Mouse (Mus musculus) hindbrain, postnatal 0 days (tissue): Measurements from ENCODE around the gene Ccdc180. TPM values are rescaled to one million over a fixed set of nuclear protein-coding genes. Genes with fewer than 3 reads are reported as not detected.

Experiments
- ATAC-seq: fragments of 200-750 bp; cut with Nextera tagmentation; 2 replicates; pipeline ENCODE4 v1.8.0; 2017; ENCODE audit warnings: mild to moderate bottlenecking, moderate TSS enrichment, moderate library complexity
- DNase-seq: peaks from one replicate; pipeline ENCODE4 v3.0.0-alpha.2; 2015; ENCODE audit warnings: low spot score
- H3K27ac ChIP-seq: fragments of 300-500 bp; sonication (generic); 2 replicates; pipeline ENCODE4 v1.5.1; 2014; ENCODE audit warnings: mild to moderate bottlenecking
- H3K27me3 ChIP-seq: fragments of 300-500 bp; sonication (generic); 2 replicates; pipeline ENCODE4 v1.6.1; 2014; ENCODE audit warnings: low read length, mixed read lengths; ENCODE audit not compliant: insufficient read depth
- H3K36me3 ChIP-seq: fragments of 300-500 bp; sonication (generic); 2 replicates; pipeline ENCODE4 v1.6.1; 2014; ENCODE audit warnings: low read length, mixed read lengths; ENCODE audit not compliant: insufficient read depth
- H3K4me1 ChIP-seq: fragments of 300-500 bp; sonication (generic); 2 replicates; pipeline ENCODE4 v1.6.1; 2014; ENCODE audit warnings: antibody characterized with exemption, low read length, mixed read lengths; ENCODE audit not compliant: insufficient read depth
- H3K4me2 ChIP-seq: fragments of 300-500 bp; sonication (generic); 2 replicates; pipeline ENCODE4 v1.6.1; 2014; ENCODE audit warnings: low read depth, mild to moderate bottlenecking, low read length, moderate library complexity, mixed read lengths
- H3K4me3 ChIP-seq: fragments of 300-500 bp; sonication (generic); 2 replicates; pipeline ENCODE4 v1.5.1; 2014; ENCODE audit warnings: low read length
- H3K9ac ChIP-seq: fragments of 300-500 bp; sonication (generic); replicated peaks from 2 replicates; pipeline ENCODE4 v1.6.1; 2014; ENCODE audit warnings: mild to moderate bottlenecking, low read length, moderate library complexity, mixed read lengths
- H3K9me3 ChIP-seq: fragments of 300-500 bp; sonication (generic); 2 replicates; pipeline ENCODE4 v1.6.1; 2016; ENCODE audit warnings: low read length, mixed read lengths
- CTCF ChIP-seq: IDR thresholded peaks from 2 replicates; pipeline ENCODE4 v1.5.1; 2016; ENCODE audit warnings: antibody characterized with exemption, control low read depth, low read depth
- WGBS: fragments of 180-500 bp; shearing (Covaris S2); extraction: QIAGEN DNeasy Blood & Tissue Kit; methylation state at CpG from one replicate; pipeline ENCODE4 v1.1.7; 2014; 5-methylcytosine and 5-hydroxymethylcytosine counted together
- polyA plus RNA-seq: library from polyadenylated mRNA; unstranded; fragments of >200 nt; fragmentation: Nextera tagmentation; extraction: Ambion mirVana; gene quantifications from 2 replicates; pipeline ENCODE4 v1.2.1, GENCODE M21; 2015
- total RNA-seq: library from RNA; depleted of rRNA; stranded (reverse); fragments of >200 nt; gene quantifications from 2 replicates; pipeline ENCODE4 v1.2.3, GENCODE M21; 2014

The Ccdc180 gene
- total and polyA plus RNA-seq, 2 experiments from 2014 or later: 0.51 to 0.63 TPM

DNA sequence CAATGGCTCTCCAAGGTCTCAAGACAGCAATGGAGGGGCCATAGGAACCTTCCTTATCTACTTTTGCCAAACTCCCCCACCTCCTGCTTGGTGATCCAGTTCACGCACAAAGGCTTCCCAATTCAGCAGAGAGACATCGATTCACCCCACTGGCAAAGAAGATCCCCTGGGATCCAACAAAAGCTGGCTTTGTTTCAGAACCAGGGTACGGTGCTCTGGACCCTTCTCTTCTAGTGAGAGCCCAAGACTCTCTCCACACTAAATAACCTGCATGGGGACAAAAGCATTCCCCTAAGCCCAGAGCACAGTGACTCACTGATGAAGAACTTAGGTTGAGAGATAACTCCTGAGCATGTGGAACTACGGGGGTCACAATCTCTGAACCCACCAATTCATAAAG is 65.1 kb downstream of the Ccdc180 start:
- no peak overlapping the region for H3K4me2 ChIP-seq
- H3K4me3 ChIP-seq: no peak overlapping the region
- no peak overlapping the region for H3K27ac ChIP-seq
- no peaks in the 10 kb centered on the region for H3K27me3 ChIP-seq
- no peaks in the 10 kb centered on the region for H3K9me3 ChIP-seq
- ATAC-seq (no peak), DNase-seq (no peak)
- H3K9ac ChIP-seq: no peak overlapping the region
- no peaks in the 10 kb centered on the region for H3K36me3 ChIP-seq
- WGBS: 83% methylated on average over 4 of the region's 4 CpGs
- H3K4me1 ChIP-seq: no peaks in the 10 kb centered on the region
- TF ChIP-seq CTCF: no peak

GRCm38 (mm10) chr4:45956131-45956530 is 66.0 kb downstream of the Ccdc180 start:
- no peak for DNase-seq
- H3K4me1 ChIP-seq: no peaks in the 10 kb centered on the region

GRCm38 (mm10) chr4:45956706-45957105 is 66.6 kb downstream of the Ccdc180 start:
- no peaks in the 10 kb centered on the region for H3K36me3 ChIP-seq
- no peak overlapping the region for H3K4me3 ChIP-seq
- H3K27me3 ChIP-seq: no peaks in the 10 kb centered on the region
- no peak for DNase-seq
- H3K9ac ChIP-seq: no peak overlapping the region
- H3K4me2 ChIP-seq: no peak overlapping the region
- no peak for ATAC-seq
- H3K27ac ChIP-seq: no peak overlapping the region
- no peaks in the 10 kb centered on the region for H3K9me3 ChIP-seq
- no peak for TF ChIP-seq CTCF
- H3K4me1 ChIP-seq: no peaks in the 10 kb centered on the region
- 97% methylated on average over 4 of the region's 4 CpGs for WGBS

More at GRCm38 (mm10) chr4:45956131-45956530, 66.0 kb downstream of the Ccdc180 start:
- no peaks in the 10 kb centered on the region for H3K27me3 ChIP-seq
- TF ChIP-seq CTCF: no peak
- ATAC-seq: no peak
- no peak overlapping the region for H3K4me3 ChIP-seq
- no peak overlapping the region for H3K9ac ChIP-seq
- WGBS: 91% methylated on average over 8 of the region's 8 CpGs
- no peak overlapping the region for H3K4me2 ChIP-seq
- no peaks in the 10 kb centered on the region for H3K36me3 ChIP-seq
- no peak overlapping the region for H3K27ac ChIP-seq
- no peaks in the 10 kb centered on the region for H3K9me3 ChIP-seq

DNA sequence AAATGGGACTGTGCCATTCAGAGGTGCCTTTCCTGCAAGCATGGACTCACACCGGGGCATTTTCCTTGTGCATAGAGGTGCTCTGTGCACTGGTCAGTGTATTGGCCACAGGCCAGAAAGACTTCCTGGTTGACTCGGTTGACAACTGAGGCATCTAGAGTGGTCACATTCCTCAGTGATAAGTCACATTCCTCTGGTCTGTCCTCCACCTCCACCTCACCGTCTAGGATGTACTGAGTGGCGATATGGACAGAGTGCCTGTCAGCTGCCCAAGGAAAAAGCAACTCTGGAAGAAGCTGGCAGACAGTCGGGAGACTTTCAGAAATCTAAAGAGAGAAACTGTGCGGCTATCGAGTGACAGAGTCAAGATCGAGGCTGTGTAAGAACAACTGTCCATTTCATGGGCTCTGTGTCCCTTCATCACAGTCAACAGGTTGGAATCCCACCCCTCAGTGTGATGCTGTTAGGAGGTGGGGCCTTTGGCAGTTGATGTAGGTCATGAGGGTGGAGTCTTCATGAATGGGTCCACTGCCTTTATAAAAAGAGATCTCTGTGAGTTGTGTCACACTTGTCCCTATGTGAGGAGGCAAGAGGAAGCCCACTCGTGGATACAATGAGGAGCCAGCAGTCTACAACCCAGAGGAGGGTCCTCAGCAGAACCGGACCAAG is 74.8 kb downstream of the Ccdc180 start, which contains the start of gene Tdrd7:
Gene Tdrd7 (plus strand): TSS at position 564 of the 669 bp plus-strand sequence.
- no peak within 1 kb of the TSS for H3K9ac ChIP-seq
- no peak within 1 kb of the TSS for H3K27ac ChIP-seq
- no peaks in the 10 kb centered on the region for H3K4me1 ChIP-seq

GRCm38 (mm10) chr4:45965737-45966447 is 75.8 kb downstream of the Ccdc180 start:
- no peak for TF ChIP-seq CTCF
- ATAC-seq (no peak), DNase-seq (no peak)
- Histone ChIP-seq H3K27ac (no peak overlapping the region), H3K27me3 (no peaks in the 10 kb centered on the region), H3K4me3 (no peak overlapping the region), H3K36me3 (no peaks in the 10 kb centered on the region), H3K9ac (no peak overlapping the region), H3K4me1 (no peaks in the 10 kb centered on the region), H3K9me3 (no peaks in the 10 kb centered on the region), H3K4me2 (no peak overlapping the region)
- 55% methylated on average over 13 of the region's 13 CpGs for WGBS

More for the DNA sequence above, 74.8 kb downstream of the Ccdc180 start, which contains the start of gene Tdrd7:
- no peak for DNase-seq
- 81% methylated on average over 10 of the region's 10 CpGs for WGBS
- no peaks in the 10 kb centered on the region for H3K9me3 ChIP-seq
- no peaks in the 10 kb centered on the region for H3K36me3 ChIP-seq
- no peak within 1 kb of the TSS for H3K4me3 ChIP-seq
- H3K4me2 ChIP-seq: no peak within 1 kb of the TSS
- H3K27me3 ChIP-seq: no peaks in the 10 kb centered on the region
- no peak for TF ChIP-seq CTCF
- no peak for ATAC-seq

- WGBS: 29% methylated on average over 6 of the region's 6 CpGs
- H3K36me3 ChIP-seq: no peaks in the 10 kb centered on the region
- no peak overlapping the region for H3K4me3 ChIP-seq
- H3K4me1 ChIP-seq: no peaks in the 10 kb centered on the region
- DNase-seq: no peak
- H3K4me2 ChIP-seq: no peak overlapping the region
- no peaks in the 10 kb centered on the region for H3K27me3 ChIP-seq
- ATAC-seq: no peak
- H3K9me3 ChIP-seq: no peaks in the 10 kb centered on the region
- TF ChIP-seq CTCF: no peak
- no peak overlapping the region for H3K27ac ChIP-seq
- no peak overlapping the region for H3K9ac ChIP-seq
Measured at GRCm38 (mm10) chr4:45966716-45967115, 76.6 kb downstream of the Ccdc180 start.
